Mouse (Mus musculus) forebrain, embryonic 14.5 days (tissue): ENCODE measurements around the gene Arhgap24. TPM values are rescaled to one million over a fixed set of nuclear protein-coding genes. Genes with fewer than 3 reads are reported as not detected.

Source experiments
- ATAC-seq: fragments of 200-750 bp; cut with Nextera tagmentation; 2 replicates; pipeline ENCODE4 v1.8.0; 2017; ENCODE audit warnings: mild to moderate bottlenecking, moderate library complexity
- DNase-seq: peaks from one replicate; pipeline ENCODE4 v3.0.0-alpha.2; 2015; ENCODE audit warnings: low spot score
- H3K27ac ChIP-seq: fragments of 300-500 bp; sonication (generic); 2 replicates; pipeline ENCODE4 v1.5.1; 2014; ENCODE audit warnings: low read depth, mild to moderate bottlenecking, control low read depth, low read length, moderate library complexity
- H3K27me3 ChIP-seq: fragments of 300-500 bp; sonication (generic); replicated peaks from 2 replicates; pipeline ENCODE4 v1.6.1; 2014; ENCODE audit warnings: low read length, control low read depth, mixed read lengths; ENCODE audit not compliant: control insufficient read depth, insufficient read depth
- H3K36me3 ChIP-seq: fragments of 300-500 bp; sonication (generic); 2 replicates; pipeline ENCODE4 v1.6.1; 2014; ENCODE audit warnings: low read length, control low read depth; ENCODE audit not compliant: control insufficient read depth, insufficient read depth
- H3K4me1 ChIP-seq: fragments of 300-500 bp; sonication (generic); 2 replicates; pipeline ENCODE4 v1.6.1; 2014; ENCODE audit warnings: antibody characterized with exemption, low read length, control low read depth; ENCODE audit not compliant: control insufficient read depth, insufficient read depth
- H3K4me2 ChIP-seq: fragments of 300-500 bp; sonication (generic); 2 replicates; pipeline ENCODE4 v1.6.1; 2014; ENCODE audit warnings: mild to moderate bottlenecking, control low read depth, low read length
- H3K4me3 ChIP-seq: fragments of 300-500 bp; sonication (generic); 2 replicates; pipeline ENCODE4 v1.5.1; 2014; ENCODE audit warnings: low read depth, low read length, control low read depth
- H3K9ac ChIP-seq: fragments of 300-500 bp; sonication (generic); 2 replicates; pipeline ENCODE4 v1.6.1; 2014; ENCODE audit warnings: mild to moderate bottlenecking, low read length, control low read depth, moderate library complexity
- H3K9me3 ChIP-seq: fragments of 300-500 bp; sonication (generic); replicated peaks from 2 replicates; pipeline ENCODE4 v1.6.1; 2016; ENCODE audit warnings: low read length, control low read depth, mixed read lengths; ENCODE audit not compliant: control insufficient read depth
- WGBS: fragments of 180-500 bp; shearing (Covaris S2); extraction: QIAGEN DNeasy Blood & Tissue Kit; methylation state at CpG from one replicate; pipeline ENCODE4 v1.1.7; 2014; 5-methylcytosine and 5-hydroxymethylcytosine counted together
- polyA plus RNA-seq: library from polyadenylated mRNA; unstranded; fragments of >200 nt; fragmentation: Nextera tagmentation; extraction: Ambion mirVana; gene quantifications from 2 replicates; pipeline ENCODE4 v1.2.1, GENCODE M21; 2014

Gene Arhgap24
- polyA plus RNA-seq, 1 experiment from 2014 or later = 3.7 TPM

GRCm38 (mm10) chr5:102786123-102786522, 304.9 kb downstream of the Arhgap24 start:
- H3K4me3 ChIP-seq = no peak overlapping the region
- H3K9ac ChIP-seq = no peak overlapping the region
- H3K4me1 ChIP-seq = no peaks in the 10 kb centered on the region
- H3K27ac ChIP-seq = no peak overlapping the region
- no peaks in the 10 kb centered on the region for H3K36me3 ChIP-seq
- no peak for DNase-seq
- WGBS = 80% methylated on average over 2 of the region's 2 CpGs
- no peak for ATAC-seq
- H3K9me3 ChIP-seq = no peaks in the 10 kb centered on the region
- H3K4me2 ChIP-seq = no peak overlapping the region
- H3K27me3 ChIP-seq = no peaks in the 10 kb centered on the region

GRCm38 (mm10) chr5:102788437-102788836, 307.2 kb downstream of the Arhgap24 start:
- Histone ChIP-seq H3K9ac (no peak overlapping the region), H3K27ac (no peak overlapping the region), H3K4me2 (no peak overlapping the region), H3K4me1 (no peaks in the 10 kb centered on the region), H3K27me3 (no peaks in the 10 kb centered on the region), H3K4me3 (no peak overlapping the region), H3K36me3 (no peaks in the 10 kb centered on the region), H3K9me3 (no peaks in the 10 kb centered on the region)
- DNase-seq (no peak), ATAC-seq (no peak)
- 82% methylated on average over 3 of the region's 3 CpGs for WGBS

DNA sequence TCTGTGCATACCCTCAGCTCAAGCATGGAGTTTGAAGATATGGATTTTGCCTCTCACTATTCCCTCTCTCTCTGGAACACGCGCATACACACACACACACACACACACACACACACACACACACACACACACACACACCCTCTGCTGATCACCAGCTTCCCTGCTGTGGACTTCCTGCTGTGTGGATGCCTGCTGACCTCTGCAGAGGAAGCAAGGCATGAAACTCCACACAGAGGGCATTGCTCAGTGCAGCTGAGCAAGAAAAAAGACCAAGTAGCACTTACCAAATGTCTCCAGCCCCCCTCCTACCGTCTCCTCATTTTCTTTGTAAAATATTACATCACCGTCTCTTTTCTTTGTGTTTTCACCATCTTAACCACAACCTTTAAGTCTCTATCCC, 310.1 kb downstream of the Arhgap24 start:
- no peak overlapping the region for H3K4me2 ChIP-seq
- WGBS = 67% methylated on average over 4 of the region's 4 CpGs
- ATAC-seq (no peak), DNase-seq (no peak)
- H3K4me1 ChIP-seq = no peaks in the 10 kb centered on the region
- H3K9ac ChIP-seq = no peak overlapping the region
- H3K27me3 ChIP-seq = no peaks in the 10 kb centered on the region
- H3K9me3 ChIP-seq = no peaks in the 10 kb centered on the region
- no peak overlapping the region for H3K27ac ChIP-seq
- H3K4me3 ChIP-seq = no peak overlapping the region
- H3K36me3 ChIP-seq = no peaks in the 10 kb centered on the region

GRCm38 (mm10) chr5:102793536-102793935, 312.3 kb downstream of the Arhgap24 start:
- H3K9me3 ChIP-seq = no peaks in the 10 kb centered on the region
- no peak overlapping the region for H3K4me2 ChIP-seq
- no peak overlapping the region for H3K27ac ChIP-seq
- H3K4me3 ChIP-seq = no peak overlapping the region
- H3K4me1 ChIP-seq = no peaks in the 10 kb centered on the region
- WGBS = 89% methylated on average over 11 of the region's 11 CpGs
- H3K36me3 ChIP-seq = no peaks in the 10 kb centered on the region
- no peak for DNase-seq
- H3K27me3 ChIP-seq = no peaks in the 10 kb centered on the region
- ATAC-seq = no peak
- no peak overlapping the region for H3K9ac ChIP-seq

DNA sequence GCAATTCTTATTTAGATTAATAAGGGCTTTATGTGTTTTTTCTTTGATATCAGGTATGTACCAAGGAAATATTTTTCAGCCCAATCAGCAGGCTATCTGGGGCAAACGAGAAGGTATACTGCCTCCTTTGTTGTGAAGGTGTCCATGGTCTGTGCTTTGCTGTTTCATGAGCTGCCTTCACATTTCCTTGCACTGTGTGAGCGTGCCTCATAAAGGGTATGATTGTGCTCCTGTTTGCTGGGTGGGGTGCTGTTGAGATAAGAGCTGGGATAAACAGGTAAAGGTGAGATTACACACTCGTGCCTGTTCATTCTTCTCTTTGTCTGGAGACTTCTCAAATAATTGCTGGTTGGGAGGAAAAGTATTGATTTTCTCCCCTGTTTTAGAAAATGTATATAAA, 320.3 kb downstream of the Arhgap24 start:
- H3K4me2 ChIP-seq = no peak overlapping the region
- 86% methylated on average over 3 of the region's 3 CpGs for WGBS
- H3K4me1 ChIP-seq = no peaks in the 10 kb centered on the region
- ATAC-seq = no peak
- no peak overlapping the region for H3K9ac ChIP-seq
- H3K27ac ChIP-seq = no peak overlapping the region
- no peak for DNase-seq
- H3K27me3 ChIP-seq = no peaks in the 10 kb centered on the region
- no peaks in the 10 kb centered on the region for H3K9me3 ChIP-seq
- no peak overlapping the region for H3K4me3 ChIP-seq
- no peaks in the 10 kb centered on the region for H3K36me3 ChIP-seq

- 85% methylated on average over 6 of the region's 6 CpGs for WGBS
- no peak for ATAC-seq
- H3K36me3 ChIP-seq = no peaks in the 10 kb centered on the region
- no peak overlapping the region for H3K27ac ChIP-seq
- no peak overlapping the region for H3K9ac ChIP-seq
- DNase-seq = no peak
- H3K4me1 ChIP-seq = no peaks in the 10 kb centered on the region
- H3K9me3 ChIP-seq = no peaks in the 10 kb centered on the region
- no peak overlapping the region for H3K4me2 ChIP-seq
- H3K4me3 ChIP-seq = no peak overlapping the region
- H3K27me3 ChIP-seq = no peaks in the 10 kb centered on the region
Observed at GRCm38 (mm10) chr5:102802833-102803232, 321.6 kb downstream of the Arhgap24 start.

DNA sequence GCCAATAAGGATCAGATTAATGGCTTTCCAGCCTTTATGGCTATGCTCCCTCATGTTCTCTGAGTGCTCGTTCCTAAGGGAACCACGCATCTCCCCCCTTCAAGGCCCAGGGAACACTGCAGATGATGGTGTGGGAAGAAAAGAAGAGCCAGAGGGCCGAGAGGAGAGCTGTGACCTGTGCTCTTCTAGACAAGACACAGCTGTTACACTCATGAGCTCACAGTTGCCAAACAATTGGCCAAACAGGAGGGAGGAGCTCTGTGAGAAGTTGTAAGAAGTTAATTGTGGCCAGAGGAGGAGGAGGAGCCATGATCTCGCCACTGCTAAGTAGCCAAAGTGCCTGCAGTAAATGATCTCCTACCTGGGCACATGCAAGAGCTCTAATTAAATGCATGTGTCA, 322.5 kb downstream of the Arhgap24 start:
- no peaks in the 10 kb centered on the region for H3K27me3 ChIP-seq
- H3K4me3 ChIP-seq = no peak overlapping the region
- no peak for DNase-seq
- ATAC-seq = no peak
- H3K27ac ChIP-seq = no peak overlapping the region
- H3K4me1 ChIP-seq = no peaks in the 10 kb centered on the region
- WGBS = 59% methylated on average over 4 of the region's 4 CpGs
- no peak overlapping the region for H3K9ac ChIP-seq
- H3K36me3 ChIP-seq = no peaks in the 10 kb centered on the region
- H3K9me3 ChIP-seq = no peaks in the 10 kb centered on the region
- no peak overlapping the region for H3K4me2 ChIP-seq

DNA sequence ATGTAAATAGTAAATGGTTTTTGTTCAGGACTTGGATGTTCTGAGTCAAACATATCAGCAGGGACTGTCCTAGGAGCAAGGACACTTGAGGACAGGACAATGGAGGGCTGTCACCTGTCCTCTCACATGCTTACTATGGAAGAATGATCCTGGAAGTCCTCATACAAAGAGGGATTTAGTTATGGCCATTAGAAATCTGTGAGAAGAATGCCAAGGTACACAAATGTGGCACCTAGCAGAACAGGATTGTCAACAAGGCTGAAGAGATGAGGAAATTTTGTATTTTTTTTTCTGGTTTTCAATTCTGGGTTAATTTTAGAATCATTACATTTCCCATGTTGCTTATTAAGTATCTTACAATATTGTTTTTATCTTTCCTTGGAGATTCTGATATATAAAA, 326.3 kb downstream of the Arhgap24 start:
- Histone ChIP-seq H3K4me1 (no peaks in the 10 kb centered on the region), H3K4me2 (no peak overlapping the region), H3K9ac (no peak overlapping the region), H3K27ac (no peak overlapping the region), H3K36me3 (no peaks in the 10 kb centered on the region), H3K27me3 (no peaks in the 10 kb centered on the region), H3K4me3 (no peak overlapping the region), H3K9me3 (no peaks in the 10 kb centered on the region)
- DNase-seq (no peak), ATAC-seq (no peak)

DNA sequence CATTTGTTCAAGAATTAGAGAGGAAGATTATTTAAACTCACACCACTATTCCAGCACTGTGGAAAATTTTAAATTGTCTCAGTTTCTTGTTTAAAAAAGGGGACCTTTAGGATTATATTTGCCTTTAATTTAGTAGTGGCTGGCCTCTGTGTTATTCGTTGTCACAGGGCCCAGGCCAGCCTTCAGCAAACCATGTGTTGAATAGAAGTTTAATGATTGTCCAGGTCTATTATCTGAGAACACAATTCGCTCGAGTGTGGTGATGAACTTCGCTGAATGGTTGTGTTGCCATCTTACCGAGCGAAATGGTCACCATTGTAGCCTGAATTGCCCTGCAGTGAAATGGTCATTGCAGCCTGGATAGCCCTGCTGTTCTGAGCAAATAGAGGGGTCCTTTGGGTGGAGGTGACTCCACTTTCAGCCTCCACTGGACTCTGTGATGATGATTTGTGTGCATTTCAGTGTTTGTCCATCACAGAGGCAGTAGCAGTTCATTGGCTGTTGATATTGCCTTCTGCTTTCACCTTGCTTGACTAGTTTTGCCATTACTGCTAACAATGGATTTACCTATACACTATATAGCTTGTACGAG, 329.3 kb downstream of the Arhgap24 start:
- no peak for DNase-seq
- Histone ChIP-seq H3K27ac (no peak overlapping the region), H3K4me2 (no peak overlapping the region), H3K4me3 (no peak overlapping the region), H3K27me3 (no peaks in the 10 kb centered on the region), H3K4me1 (no peaks in the 10 kb centered on the region), H3K36me3 (no peaks in the 10 kb centered on the region), H3K9me3 (no peaks in the 10 kb centered on the region), H3K9ac (no peak overlapping the region)
- WGBS = 66% methylated on average over 7 of the region's 7 CpGs
- ATAC-seq = no peak
